Mouse (Mus musculus) CH12.LX (cell line): ENCODE data around the gene Maml2.

ENCODE experiments used
- CTCF ChIP-seq, 2 experiments: IDR thresholded peaks in 1 of 2; conservative IDR thresholded peaks in 1 of 2; 2 replicates each; pipeline ENCODE4 v1.5.1; 2011 to 2012; ENCODE audit warnings: low read depth in 2 of 2, low read length in 2 of 2, improper control_type of control experiment in 1 of 2, inconsistent platforms in 1 of 2, mild to moderate bottlenecking in 1 of 2, moderate library complexity in 1 of 2
- EP300 ChIP-seq: IDR thresholded peaks from 2 replicates; pipeline ENCODE4 v1.6.1; 2011; ENCODE audit warnings: low read length, improper control_type of control experiment
- ZKSCAN1 ChIP-seq: IDR thresholded peaks from 2 replicates; pipeline ENCODE4 v1.6.1; 2012; ENCODE audit warnings: low read depth, inconsistent platforms, low read length, improper control_type of control experiment, borderline replicate concordance

DNA sequence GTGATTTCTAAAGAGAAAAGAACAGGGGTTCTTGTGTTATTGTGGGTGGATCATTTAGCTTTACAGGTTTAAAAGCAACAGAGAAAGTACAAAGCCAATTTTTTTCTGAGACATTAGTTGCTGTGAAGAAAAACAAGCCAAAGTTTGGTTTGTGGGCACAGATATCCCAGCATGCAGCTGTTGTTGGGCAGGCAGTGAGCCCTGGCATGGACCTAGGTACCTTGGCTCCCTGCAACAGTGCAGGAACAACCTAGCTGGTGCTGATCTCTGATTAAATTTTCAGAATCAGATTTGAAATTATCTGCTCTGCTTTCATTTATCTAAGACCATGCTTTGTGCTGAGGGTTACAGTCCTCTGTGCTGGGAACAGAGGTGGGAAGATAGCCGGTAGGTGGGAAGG is 370.2 kb downstream of the Maml2 start:
- no peak for TF ChIP-seq EP300
- no peak for TF ChIP-seq CTCF (conservative IDR thresholded peaks at IDR 0.05 in 1 of 2, IDR thresholded peaks at IDR 0.05 in 1 of 2; ENCODE audit: low read depth in 2 of 2, low read length in 2 of 2)
- TF ChIP-seq ZKSCAN1: no peak
